Mouse (Mus musculus) midbrain, embryonic 16.5 days (tissue): ENCODE data around the gene Foxb1. TPM values are rescaled to one million over a fixed set of nuclear protein-coding genes. Genes with fewer than 3 reads are reported as not detected.

ENCODE experiments used
- ATAC-seq: fragments of 200-750 bp; cut with Nextera tagmentation; 2 replicates; pipeline ENCODE4 v1.8.0; 2017; ENCODE audit warnings: moderate TSS enrichment
- H3K27ac ChIP-seq: fragments of 300-500 bp; sonication (generic); 2 replicates; pipeline ENCODE4 v1.5.1; 2014; ENCODE audit warnings: mild to moderate bottlenecking, low read length, mixed read lengths
- H3K27me3 ChIP-seq: fragments of 300-500 bp; sonication (generic); 2 replicates; pipeline ENCODE4 v1.6.1; 2014; ENCODE audit warnings: low read depth, low read length, mixed read lengths; ENCODE audit not compliant: control insufficient read depth, insufficient read depth
- H3K36me3 ChIP-seq: fragments of 300-500 bp; sonication (generic); 2 replicates; pipeline ENCODE4 v1.6.1; 2014; ENCODE audit warnings: mild to moderate bottlenecking, low read length, moderate library complexity, mixed read lengths; ENCODE audit not compliant: control insufficient read depth, insufficient read depth
- H3K4me1 ChIP-seq: fragments of 300-500 bp; sonication (generic); 2 replicates; pipeline ENCODE4 v1.6.1; 2014; ENCODE audit warnings: mild to moderate bottlenecking, low read length, mixed read lengths; ENCODE audit not compliant: control insufficient read depth, insufficient read depth
- H3K4me2 ChIP-seq: fragments of 300-500 bp; sonication (generic); 2 replicates; pipeline ENCODE4 v1.6.1; 2014; ENCODE audit warnings: mild to moderate bottlenecking, low read length, mixed read lengths
- H3K4me3 ChIP-seq: fragments of 300-500 bp; sonication (generic); 2 replicates; pipeline ENCODE4 v1.5.1; 2014; ENCODE audit warnings: low read depth, mild to moderate bottlenecking, low read length, moderate library complexity, mixed read lengths
- H3K9ac ChIP-seq: fragments of 300-500 bp; sonication (generic); 2 replicates; pipeline ENCODE4 v1.6.1; 2014; ENCODE audit warnings: low read depth, low read length, mixed read lengths
- H3K9me3 ChIP-seq: fragments of 300-500 bp; sonication (generic); replicated peaks from 2 replicates; pipeline ENCODE4 v1.6.1; 2014; ENCODE audit warnings: mild to moderate bottlenecking, low read length, mixed read lengths; ENCODE audit not compliant: control insufficient read depth, poor library complexity, severe bottlenecking
- WGBS: fragments of 180-500 bp; shearing (Covaris S2); extraction: QIAGEN DNeasy Blood & Tissue Kit; methylation state at CpG from one replicate; pipeline ENCODE4 v1.1.7; 2014; 5-methylcytosine and 5-hydroxymethylcytosine counted together
- polyA plus RNA-seq: library from polyadenylated mRNA; unstranded; fragments of >200 nt; fragmentation: Nextera tagmentation; extraction: Ambion mirVana; gene quantifications from 2 replicates; pipeline ENCODE4 v1.2.1, GENCODE M21; 2015

Gene Foxb1
- polyA plus RNA-seq, 1 experiment from 2014 or later, result 15.4 TPM

DNA sequence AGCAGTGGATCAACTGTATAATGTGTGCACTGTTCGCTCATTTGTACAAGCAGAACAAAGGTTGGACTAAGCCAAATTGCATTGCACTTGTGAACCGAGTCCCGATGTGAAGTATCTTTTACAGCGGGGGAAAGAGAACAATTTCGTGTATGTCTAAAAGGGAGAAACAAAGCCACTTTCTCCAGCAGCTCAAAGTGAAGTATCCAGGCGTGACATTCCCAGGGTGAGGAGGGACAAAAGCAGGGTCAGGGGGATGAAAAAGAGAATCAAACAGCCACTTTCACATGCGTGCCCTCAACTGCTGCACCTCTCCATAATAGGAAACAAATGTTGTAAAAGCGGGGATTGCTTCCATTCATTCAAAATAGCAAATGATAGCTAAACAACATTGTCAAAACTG, 5.6 kb upstream of the Foxb1 start:
- Histone ChIP-seq H3K9ac (no peak overlapping the region), H3K27me3 (peaks cover 26% of the 10 kb centered on the region), H3K36me3 (no peaks in the 10 kb centered on the region), H3K4me2 (no peak overlapping the region), H3K9me3 (no peaks in the 10 kb centered on the region), H3K27ac (no peak overlapping the region), H3K4me1 (no peaks in the 10 kb centered on the region; the same call in 1 of the 2 replicates), H3K4me3 (no peak overlapping the region)
- ATAC-seq, result no peak
- WGBS, result 1% methylated on average over 8 of the region's 8 CpGs

DNA sequence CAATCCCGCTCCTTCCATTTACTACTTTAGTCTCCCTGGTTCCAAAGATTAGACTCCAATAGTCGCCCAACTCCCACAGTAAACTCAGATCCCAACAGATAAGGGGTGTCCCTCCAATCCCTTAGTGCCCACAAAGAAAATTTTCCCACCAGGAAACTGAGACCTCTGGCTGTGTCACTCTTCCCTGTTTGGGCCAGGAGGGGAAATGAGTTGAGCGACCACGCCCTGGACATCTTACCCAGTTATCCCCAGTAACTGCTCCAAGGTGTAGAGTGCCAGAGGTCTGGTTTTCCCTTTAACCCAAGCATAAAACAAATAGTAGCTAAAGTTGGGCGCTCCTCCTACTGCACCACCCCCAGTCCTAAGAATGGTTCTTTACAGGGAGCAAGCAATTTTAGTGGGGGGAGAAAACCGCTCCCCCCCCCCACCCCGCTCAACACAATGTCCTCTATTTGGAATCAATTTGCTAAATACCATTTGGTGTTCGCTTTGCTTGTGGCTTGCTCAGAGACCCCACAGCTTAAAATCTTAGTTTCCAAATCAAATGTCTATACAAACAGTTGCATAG, 4.8 kb upstream of the Foxb1 start:
- Histone ChIP-seq H3K27me3 (peaks cover 30% of the 10 kb centered on the region), H3K4me3 (no peak overlapping the region), H3K9me3 (no peaks in the 10 kb centered on the region), H3K4me1 (no peaks in the 10 kb centered on the region; the same call in 1 of the 2 replicates), H3K27ac (no peak overlapping the region), H3K4me2 (peak overlapping the region; percentile 37; the same call in 1 of the 2 replicates), H3K9ac (no peak overlapping the region), H3K36me3 (no peaks in the 10 kb centered on the region)
- ATAC-seq, result no peak
- whole genome bisulfite sequencing, result 3% methylated on average over 8 of the region's 8 CpGs

DNA sequence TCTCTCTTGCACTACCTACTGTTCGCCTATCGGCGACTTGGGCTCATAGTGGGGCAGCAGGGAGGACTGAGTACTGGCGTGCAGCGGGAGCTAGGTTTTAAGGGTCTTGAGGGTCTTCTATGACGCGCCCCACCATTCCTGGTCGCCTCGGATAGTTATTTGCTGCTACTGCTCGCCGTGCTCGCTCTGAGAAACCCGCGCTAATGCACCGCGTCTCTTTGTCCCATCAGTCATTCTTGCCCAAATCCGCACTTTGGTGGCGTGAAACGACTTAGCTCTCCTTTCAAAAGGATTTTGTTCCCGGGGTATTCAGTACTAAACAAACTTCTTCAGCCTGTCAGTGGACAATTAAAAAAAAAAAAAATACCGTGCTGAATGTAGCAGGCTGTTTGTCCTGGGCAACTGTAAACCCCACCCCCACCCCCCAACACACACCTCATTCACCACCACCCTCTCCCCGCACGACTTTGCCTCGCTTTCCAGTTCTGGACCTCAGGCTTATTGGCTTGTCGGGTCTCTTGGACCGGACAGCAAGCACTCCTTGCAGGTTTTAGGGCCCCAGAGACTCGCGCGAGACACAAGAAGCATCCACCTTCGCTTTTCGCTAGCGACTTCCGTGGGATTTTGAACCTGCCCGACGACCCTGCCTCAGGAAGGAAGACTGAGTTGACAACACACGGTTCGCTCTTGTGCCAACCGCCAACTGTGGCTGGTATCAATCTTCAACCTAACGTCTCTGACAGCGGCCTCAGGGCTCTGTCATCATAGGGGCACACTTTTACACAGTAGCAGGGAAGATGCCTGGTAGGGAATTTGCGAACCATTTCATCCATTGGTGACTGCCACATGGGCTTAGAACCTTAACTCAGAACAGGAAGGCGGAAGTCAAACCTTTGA, 4.1 kb upstream of the Foxb1 start:
- 1% methylated on average over 42 of the region's 42 CpGs for WGBS
- H3K9me3 ChIP-seq, result no peaks in the 10 kb centered on the region
- H3K4me3 ChIP-seq, result peak overlapping the region; percentile 22; the same call in 1 of the 2 replicates
- peak overlapping the region; percentile 37 for H3K4me2 ChIP-seq
- ATAC-seq, result no peak
- no peaks in the 10 kb centered on the region for H3K36me3 ChIP-seq
- no peak overlapping the region for H3K9ac ChIP-seq
- peaks cover 3% of the 10 kb centered on the region for H3K4me1 ChIP-seq
- H3K27me3 ChIP-seq, result peaks cover 29% of the 10 kb centered on the region
- peak overlapping the region; percentile 48 for H3K27ac ChIP-seq

DNA sequence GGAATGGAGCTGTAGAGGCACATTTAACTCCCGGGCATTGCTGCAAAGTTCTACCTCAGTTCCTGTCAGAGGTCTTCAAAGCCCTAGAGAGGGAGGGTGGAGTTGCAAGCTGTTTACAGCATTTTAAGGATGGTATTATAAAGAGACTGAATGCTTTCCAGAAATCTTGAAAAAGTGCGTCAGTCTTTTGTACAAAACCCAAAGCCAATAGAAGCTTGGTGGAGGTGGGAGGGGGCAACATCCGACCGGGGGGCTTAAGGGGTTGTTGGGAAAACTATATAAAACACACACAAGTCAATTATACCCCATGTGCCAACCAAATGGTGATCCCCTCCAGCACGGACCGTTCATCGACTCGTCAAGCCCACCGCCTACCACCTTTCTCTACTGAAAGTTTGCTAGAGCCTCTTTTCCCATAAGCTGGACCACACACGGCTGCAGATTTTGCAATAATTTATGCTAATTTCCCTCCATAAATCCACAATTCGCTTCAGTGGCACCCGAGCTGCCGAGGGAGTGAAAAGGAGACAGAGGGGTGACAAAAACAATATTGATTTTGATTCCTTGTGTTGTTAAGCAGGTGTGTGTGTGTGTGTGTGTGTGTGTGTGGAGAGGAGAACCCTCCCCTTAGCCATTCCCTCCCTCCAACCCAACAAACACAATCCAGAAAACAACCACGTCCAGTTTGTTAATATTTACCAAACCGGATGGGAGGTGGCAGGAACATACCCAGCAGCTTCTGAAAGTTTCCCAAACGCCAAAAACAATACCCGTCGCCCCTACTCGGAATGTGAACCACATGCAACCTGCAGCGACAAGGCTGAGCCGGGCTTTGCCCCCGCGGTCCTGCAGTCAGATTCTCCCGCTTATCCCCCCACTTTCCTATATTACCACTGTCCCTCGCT, 3.2 kb upstream of the Foxb1 start:
- Histone ChIP-seq H3K9me3 (no peaks in the 10 kb centered on the region), H3K36me3 (no peaks in the 10 kb centered on the region), H3K27me3 (peaks cover 26% of the 10 kb centered on the region), H3K4me1 (peaks cover 7% of the 10 kb centered on the region), H3K27ac (peak overlapping the region; percentile 45; the same call in 1 of the 2 replicates), H3K4me2 (peak overlapping the region; percentile 37), H3K9ac (no peak overlapping the region), H3K4me3 (peak overlapping the region; percentile 22; the same call in 1 of the 2 replicates)
- WGBS, result 1% methylated on average over 25 of the region's 25 CpGs
- no peak for ATAC-seq

DNA sequence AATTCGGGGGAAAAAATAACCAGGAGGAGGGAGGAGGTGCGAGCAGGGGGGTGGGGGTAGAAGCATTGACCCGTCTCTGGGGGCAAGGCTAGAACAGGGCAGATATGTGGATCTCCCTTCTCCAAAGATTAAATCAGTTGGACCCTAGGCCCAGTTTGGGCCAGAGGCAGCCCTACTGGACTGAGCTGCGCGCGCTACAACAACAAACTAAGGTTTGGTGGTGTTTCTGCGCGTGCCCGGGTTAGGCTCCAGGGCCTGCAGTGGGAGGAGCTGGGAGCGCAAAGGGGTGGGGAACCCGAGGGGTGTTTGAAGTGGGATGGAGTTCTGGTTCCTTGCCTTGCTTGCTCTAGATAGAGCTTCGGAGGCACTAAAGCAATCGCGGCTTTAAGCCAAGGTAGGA, 2.0 kb upstream of the Foxb1 start:
- peak overlapping the region; percentile 34 for H3K4me2 ChIP-seq
- peaks cover 22% of the 10 kb centered on the region for H3K27me3 ChIP-seq
- H3K4me3 ChIP-seq, result peak overlapping the region; percentile 15; the same call in 1 of the 2 replicates
- peak overlapping the region; percentile 56 for H3K27ac ChIP-seq
- peaks cover 7% of the 10 kb centered on the region for H3K4me1 ChIP-seq
- no peaks in the 10 kb centered on the region for H3K9me3 ChIP-seq
- 2% methylated on average over 14 of the region's 14 CpGs for WGBS
- H3K36me3 ChIP-seq, result no peaks in the 10 kb centered on the region
- H3K9ac ChIP-seq, result no peak overlapping the region
- ATAC-seq, result no peak

DNA sequence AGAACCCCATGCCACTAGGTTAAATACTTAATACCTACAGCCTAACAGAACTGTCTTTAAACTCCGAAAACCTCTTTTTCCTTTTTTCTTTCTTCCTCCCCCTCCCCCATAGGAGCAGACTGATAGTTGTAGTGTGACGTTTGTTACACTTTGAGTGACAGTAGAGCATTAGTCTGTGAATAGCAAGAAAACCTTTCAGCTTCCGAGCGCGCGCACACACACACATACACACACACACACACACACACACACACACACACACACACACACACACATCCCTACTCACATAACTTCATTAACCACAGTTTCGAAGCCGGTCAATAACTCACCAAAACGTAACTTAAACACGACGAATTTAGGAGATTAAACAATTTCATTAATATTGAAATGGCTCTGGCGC, 1.5 kb upstream of the Foxb1 start:
- under 1% methylated on average over 12 of the region's 12 CpGs for WGBS
- Histone ChIP-seq H3K9ac (no peak overlapping the region), H3K4me1 (peaks cover 7% of the 10 kb centered on the region), H3K27ac (peak overlapping the region; percentile 56), H3K4me2 (peak overlapping the region; percentile 34), H3K27me3 (peaks cover 21% of the 10 kb centered on the region), H3K4me3 (peak overlapping the region; percentile 19; the same call in 1 of the 2 replicates), H3K36me3 (no peaks in the 10 kb centered on the region), H3K9me3 (no peaks in the 10 kb centered on the region)
- no peak for ATAC-seq

DNA sequence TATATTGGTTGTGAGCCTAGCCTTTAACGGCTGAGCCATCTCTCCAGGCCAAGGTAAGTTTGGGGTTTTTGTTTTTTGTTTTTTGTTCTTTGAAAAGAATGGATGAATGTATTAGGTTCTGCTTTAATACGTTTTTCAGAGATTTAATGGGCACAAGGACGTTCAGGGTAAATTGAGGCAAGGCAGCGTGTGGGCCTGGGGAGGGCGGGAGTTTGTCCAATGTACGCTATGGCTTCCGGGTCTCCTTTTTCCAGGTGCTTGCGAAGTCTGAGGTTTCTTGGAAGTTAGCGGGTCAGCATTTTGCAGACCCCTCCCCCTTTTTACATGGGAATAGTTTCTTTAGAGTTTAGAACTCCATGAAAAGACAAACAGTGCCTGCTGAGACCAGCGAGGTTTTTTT, 829 bp upstream of the Foxb1 start:
- Histone ChIP-seq H3K4me1 (peaks cover 7% of the 10 kb centered on the region), H3K9me3 (no peaks in the 10 kb centered on the region), H3K4me2 (peak overlapping the region; percentile 21; the same call in 1 of the 2 replicates), H3K36me3 (no peaks in the 10 kb centered on the region), H3K27me3 (peaks cover 24% of the 10 kb centered on the region), H3K9ac (no peak overlapping the region), H3K4me3 (peak overlapping the region; percentile 19), H3K27ac (no peak overlapping the region)
- 1% methylated on average over 9 of the region's 10 CpGs for WGBS
- ATAC-seq, result no peak

DNA sequence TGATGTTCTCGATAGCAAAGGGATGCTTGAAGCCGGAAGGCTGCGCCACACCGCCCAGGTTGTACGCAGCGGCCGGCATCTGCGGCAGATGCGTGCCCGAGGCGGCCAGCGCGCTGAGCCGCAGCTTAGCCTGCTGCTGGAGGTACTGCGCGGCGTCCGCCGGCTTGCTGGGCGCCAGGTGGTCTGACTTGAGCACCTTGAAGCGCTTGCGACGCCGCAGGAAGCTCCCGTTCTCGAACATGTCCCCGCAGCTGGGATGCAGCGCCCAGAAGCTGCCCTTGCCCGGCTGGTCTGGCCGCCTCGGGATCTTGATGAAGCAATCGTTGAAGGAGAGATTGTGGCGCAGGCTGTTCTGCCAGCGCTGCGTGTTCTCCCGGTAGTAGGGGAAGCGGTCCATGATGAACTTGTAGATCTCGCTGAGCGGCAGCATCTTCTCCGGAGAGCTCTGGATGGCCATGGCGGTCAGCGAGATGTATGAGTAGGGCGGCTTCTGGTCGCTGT, 969 bp downstream of the Foxb1 start:
- Histone ChIP-seq H3K9ac (peak overlapping the region; percentile 58), H3K27ac (peak overlapping the region; percentile 77), H3K27me3 (peaks cover 38% of the 10 kb centered on the region), H3K36me3 (no peaks in the 10 kb centered on the region), H3K9me3 (no peaks in the 10 kb centered on the region), H3K4me2 (peak overlapping the region; percentile 42), H3K4me3 (peak overlapping the region; percentile 45), H3K4me1 (peaks cover 7% of the 10 kb centered on the region)
- under 1% methylated on average over 44 of the region's 44 CpGs for WGBS
- no peak for ATAC-seq
